Mouse (Mus musculus) MEL-GATA-1-ER (cell line): ENCODE data around the gene Zbtb16.

Experiments
- DNase-seq: peaks from one replicate; pipeline ENCODE4 v3.0.0-alpha.2; 2012; ENCODE audit warnings: low read depth; ENCODE audit errors: extremely low read depth

Gene Zbtb16

GRCm38 (mm10) chr9:48835631-48836565, at the start of gene Zbtb16:
TSS of gene Zbtb16 (minus strand) at chr9:48836222.
- DNase-seq: no peak

DNA sequence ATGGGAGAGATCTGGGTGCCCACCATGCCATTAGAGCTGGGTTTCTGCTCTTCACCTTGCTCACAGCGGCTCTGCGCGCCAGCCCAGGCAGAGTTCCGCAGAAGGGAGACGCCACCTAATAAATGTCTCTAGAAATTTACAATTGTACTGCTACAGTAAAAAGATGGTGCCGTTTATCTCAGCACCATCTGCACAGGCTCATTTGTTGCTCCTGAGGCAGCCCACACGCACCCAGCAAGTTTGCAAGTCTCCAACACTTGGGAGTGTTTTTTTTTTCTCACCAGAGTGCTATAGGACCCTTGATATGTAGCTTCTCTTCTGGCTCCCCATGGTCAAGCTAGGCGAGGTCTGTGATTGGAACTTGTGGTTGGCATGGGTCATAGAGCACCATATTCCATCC, 36.9 kb upstream of the Zbtb16 start:
- no peak for DNase-seq

DNA sequence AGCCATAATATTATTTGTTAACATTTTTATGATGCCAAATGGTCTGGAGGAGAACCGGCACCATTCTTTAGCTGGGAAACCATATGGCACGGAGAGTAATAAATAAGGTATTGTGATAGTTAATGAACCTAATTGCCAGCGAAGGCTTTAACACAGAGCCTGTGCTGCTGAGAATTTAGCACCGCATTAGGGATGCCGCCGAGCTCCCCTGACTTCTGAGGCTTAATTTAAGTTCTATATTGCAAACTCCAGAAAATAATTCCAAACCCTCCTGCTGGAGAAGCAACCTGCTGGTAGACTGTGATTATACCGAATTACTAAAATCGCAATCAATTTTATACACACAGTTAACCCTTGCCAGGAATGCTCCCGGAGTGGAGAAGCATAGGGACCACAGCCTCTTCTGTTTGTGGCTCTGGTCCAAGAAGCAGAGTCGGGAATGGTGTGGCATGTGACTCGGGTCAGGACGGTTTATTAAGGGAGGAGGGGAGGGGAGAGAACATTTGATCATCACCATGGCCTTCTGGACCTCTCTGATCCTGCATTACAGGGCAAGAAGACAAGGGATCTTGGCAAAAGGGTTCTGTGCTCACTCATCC, 30.6 kb upstream of the Zbtb16 start:
- no peak for DNase-seq

- DNase-seq: no peak
Observed at GRCm38 (mm10) chr9:48865235-48865634, 29.2 kb upstream of the Zbtb16 start.

GRCm38 (mm10) chr9:48861481-48861880, 25.5 kb upstream of the Zbtb16 start:
- no peak for DNase-seq

GRCm38 (mm10) chr9:48860526-48860845, 24.5 kb upstream of the Zbtb16 start:
- DNase-seq: no peak

GRCm38 (mm10) chr9:48859828-48860525, 24.0 kb upstream of the Zbtb16 start:
- DNase-seq: no peak

- no peak for DNase-seq
Observed at GRCm38 (mm10) chr9:48857944-48858343, 21.9 kb upstream of the Zbtb16 start.

DNA sequence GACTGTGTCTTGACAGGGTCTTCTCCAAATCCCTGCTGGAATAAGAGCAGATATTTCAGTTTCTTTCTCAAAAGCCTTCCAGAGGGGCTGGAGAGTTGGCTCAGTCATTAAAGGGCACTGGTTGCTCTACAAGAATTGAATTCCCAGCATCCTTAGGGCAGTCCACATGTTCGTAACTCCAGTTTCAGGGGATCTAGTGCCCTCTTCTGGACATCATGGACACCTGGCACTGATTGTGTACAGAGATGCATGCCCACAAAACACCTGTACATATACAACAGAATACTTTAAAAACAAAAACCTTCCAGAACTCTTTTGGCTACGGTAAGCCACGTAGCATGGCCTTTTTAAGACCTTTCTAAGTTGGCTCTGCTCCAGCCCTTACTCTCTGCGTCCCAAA, 20.2 kb upstream of the Zbtb16 start:
- no peak for DNase-seq

- DNase-seq: no peak
Observed at GRCm38 (mm10) chr9:48849531-48849930, 13.5 kb upstream of the Zbtb16 start.

- no peak for DNase-seq
Observed at GRCm38 (mm10) chr9:48839568-48839967, 3.5 kb upstream of the Zbtb16 start.

DNA sequence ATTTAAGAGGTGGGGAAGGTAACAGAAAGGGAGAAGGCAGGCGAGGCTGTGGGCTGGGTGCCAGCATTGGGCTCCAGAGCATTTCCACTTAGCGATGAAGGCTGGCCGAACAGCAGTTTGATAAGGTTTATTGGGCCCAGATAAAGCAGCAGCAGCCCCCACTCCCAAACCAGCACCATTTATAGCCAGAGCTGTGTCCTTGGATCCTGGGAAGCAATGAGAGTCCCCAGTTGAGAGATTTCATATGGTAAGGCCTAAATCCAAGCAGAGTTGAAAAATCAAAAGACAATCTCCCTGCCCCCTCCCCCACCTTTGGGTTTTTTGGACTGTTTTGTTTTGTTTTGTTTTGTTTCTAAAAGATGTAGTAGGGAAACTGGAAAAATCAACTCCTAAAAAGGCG, 2.3 kb upstream of the Zbtb16 start:
- no peak for DNase-seq

DNA sequence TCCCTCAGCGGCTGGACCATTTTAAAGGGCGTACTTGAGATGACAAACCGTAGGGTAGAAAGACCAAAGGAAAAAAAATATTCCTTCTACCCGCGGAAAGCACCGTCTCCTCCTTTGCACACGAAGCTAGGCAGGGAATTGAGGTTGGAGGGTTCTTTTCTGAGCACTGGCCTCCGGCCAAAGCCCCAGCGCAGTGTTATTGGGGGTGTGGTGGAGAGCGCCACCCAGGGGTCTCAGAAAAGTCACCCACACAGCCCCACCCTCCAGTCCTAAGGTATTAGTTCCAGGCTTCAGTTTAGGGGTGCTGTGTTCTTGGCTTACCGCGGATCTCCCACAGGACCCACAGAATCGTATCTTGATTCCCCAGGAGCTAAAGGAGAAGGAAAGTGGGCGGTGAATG, 1.2 kb upstream of the Zbtb16 start:
- no peak for DNase-seq

- DNase-seq: no peak
Observed at GRCm38 (mm10) chr9:48836566-48836930, 526 bp upstream of the Zbtb16 start.

DNA sequence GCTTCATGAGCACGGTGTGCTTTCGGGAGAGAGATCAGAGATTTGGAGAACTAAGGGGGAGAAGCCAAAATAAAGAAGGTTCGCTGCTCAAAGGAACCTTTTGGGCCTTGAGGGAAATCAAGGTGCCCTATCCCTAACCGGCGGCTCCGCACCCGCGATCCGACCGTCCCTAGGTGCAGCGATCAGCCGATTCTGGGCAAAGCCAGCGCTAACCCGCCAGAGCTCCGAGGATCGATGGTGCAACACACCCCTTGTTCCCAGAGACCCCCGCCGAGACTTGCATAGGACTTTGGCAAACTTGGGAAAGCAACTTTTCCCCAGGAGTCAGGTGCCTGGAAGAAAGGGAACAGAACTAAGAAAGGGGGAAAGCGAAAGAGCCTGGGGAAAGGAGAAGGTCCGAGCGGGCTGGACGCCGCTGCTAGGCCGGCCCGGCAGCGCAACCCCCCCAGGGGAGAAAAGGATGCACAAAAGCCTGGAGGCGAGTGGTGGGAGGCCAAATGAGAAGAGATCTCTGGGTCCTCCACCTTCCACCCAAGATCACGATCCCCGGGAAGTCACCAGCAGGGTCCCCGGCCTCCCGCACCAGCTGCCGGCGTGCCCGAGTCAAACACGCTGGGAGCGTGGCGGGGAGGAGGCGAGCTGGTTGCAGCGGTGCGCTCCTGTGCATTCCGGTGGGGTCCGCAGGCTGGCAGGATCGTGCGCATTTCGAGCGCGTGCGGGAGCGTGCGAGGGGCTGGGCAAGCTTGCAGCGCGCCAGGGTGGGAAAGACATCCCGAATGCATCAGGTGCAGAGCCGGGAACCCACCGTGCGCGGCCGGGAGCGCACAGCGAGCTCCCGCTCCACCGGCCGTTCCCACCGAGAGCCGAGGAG, 1.2 kb downstream of the Zbtb16 start:
- DNase-seq: no peak

DNA sequence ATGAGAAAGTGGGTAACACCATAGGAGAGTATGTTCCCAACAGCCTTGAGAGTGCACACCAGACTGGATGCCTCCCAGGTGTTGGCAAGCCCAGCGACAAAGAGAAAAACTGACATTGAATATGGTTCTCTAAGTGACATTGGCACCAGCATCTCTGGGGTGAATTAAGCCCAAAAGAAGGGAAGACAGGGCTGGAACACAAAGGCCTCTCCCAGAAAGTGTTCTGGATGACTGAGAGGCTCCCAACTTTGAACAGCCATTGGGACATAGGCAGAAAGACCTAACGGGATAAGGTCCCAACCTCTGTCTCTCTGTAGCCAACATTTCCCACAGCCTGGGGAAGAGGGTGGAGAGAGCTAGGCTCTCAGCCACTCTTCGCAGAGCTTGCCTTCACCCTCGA, 2.0 kb downstream of the Zbtb16 start:
- no peak for DNase-seq

DNA sequence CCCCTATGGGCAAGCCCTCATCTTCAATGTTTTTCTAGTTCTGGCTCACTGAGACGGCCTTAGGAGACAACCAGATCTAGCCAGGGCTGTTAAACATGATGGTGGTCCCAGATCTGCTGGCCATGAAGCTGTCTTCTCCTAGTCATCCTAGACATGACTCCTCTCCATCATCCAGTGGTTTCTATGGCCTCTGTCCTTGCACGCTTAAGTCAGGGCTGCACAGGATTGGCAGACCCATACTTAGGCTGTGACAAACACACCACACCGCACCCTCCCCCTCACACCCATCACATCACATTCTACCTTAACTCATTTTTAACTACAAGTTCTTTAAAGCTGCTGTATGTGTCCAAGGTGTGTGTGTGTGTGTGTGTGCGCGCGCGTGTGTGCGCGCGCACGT, 2.5 kb downstream of the Zbtb16 start:
- no peak for DNase-seq

DNA sequence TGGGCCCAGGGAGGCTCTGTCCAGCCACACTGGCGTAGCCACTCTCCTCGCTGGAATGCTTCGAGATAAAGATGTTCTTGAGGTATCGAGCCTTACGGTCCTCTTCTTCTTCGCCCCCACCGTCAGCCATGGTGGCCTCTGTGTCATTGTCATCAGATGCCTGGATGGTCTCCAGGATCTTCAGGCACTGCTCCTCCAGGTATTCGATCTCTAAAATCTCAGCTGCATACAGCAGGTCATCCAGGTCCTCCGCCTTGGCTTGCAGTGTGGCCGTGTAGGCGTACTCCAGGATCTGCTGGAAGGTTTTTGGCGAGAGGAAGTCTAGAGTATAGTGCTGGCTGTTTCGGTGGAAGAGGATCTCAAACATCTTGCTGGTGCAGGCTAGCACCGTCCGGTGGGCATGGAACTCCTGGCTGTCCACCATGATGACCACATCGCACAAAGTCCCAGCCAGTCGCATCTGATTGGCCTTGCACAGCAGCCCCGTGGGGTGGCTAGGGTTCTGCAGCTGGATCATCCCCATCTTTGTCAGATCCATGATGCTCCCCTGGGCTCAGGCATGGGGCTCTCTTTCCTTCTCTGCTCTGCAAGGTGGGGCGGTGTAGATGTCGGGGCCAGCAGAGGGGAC, 3.4 kb downstream of the Zbtb16 start:
- no peak for DNase-seq

GRCm38 (mm10) chr9:48831560-48832460, 4.2 kb downstream of the Zbtb16 start:
- DNase-seq: no peak

GRCm38 (mm10) chr9:48828839-48829238, 7.2 kb downstream of the Zbtb16 start:
- no peak for DNase-seq
